Mouse (Mus musculus): ENCODE results near the gene Kif22. TPM values are rescaled to one million over a fixed set of nuclear protein-coding genes. Genes with fewer than 3 reads are reported as not detected.

Gene Kif22
- total RNA-seq, 4 experiments from 2014 or later, result 1.2 to 2.2 (median 1.6) TPM; not detected in 1

- no peak for DNase-seq (ENCODE audit: low spot score)
These were observed 11.0 kb downstream of the Kif22 start for GRCm38 (mm10) chr7:127031244-127031643.

GRCm38 (mm10) chr7:127030172-127030571 is 12.1 kb downstream of the Kif22 start:
- DNase-seq (ENCODE audit: low spot score), result no peak

DNA sequence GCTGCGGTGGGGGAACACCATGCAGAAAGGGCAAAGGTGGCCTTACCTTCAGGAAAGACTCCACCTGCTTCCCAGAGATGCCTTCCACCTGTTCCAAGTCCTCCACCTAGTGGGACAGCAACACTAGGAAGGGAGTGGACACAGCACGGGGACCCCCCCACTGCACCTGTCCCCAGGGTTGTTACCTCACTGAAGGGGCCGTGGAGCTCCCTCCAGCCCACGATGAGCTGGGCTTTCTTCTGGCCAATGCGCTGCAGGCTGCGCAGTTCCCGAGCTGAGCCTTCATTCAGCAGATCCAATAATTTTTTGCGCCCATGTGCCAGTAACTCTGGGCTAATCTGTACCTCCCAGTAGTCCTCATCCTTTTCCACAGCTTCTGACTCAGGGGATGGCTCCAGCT is 14.4 kb downstream of the Kif22 start:
- no peak for DNase-seq (ENCODE audit: low spot score)

DNA sequence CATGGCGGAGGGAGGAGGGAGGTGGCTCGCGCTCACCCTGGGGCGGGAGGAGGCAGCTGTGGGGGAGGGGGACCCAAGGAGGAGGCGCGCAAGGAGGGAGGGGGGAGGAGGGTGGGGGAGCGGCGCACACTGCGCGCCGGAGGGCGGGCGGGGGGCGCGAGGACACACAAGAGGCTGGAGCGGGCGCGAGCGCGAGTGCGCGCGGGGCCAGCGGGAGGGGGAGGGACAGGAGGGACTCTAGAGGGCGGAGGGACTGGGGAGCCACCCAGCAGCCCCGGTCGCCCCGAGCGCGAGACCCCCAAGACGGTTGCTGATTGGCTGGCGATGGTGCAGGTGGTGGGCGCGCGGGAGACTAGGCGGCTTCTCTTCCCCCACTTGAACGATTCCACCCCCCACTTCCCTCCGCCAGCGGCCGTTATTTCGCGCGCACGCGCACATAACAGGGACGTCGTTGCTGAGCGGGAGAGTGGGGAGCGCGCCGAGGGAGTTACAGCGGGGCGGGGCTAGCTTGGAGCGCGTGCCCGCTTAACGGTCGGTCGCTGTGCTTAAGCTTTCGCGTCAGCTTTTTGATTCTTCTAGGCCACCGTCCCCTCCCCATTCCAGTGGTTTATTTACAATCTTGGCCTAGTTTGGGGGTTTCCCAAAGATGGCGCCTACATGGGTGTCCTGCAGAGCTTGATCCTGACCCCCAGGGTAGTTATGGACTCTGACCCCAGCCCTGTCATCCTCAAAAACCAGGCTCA is 15.1 kb downstream of the Kif22 start, which contains the start of gene Maz:
Maz (minus strand) TSS at position 54 of the 743 bp plus-strand sequence.
- peak; percentile 100 for DNase-seq (ENCODE audit: low spot score)

DNA sequence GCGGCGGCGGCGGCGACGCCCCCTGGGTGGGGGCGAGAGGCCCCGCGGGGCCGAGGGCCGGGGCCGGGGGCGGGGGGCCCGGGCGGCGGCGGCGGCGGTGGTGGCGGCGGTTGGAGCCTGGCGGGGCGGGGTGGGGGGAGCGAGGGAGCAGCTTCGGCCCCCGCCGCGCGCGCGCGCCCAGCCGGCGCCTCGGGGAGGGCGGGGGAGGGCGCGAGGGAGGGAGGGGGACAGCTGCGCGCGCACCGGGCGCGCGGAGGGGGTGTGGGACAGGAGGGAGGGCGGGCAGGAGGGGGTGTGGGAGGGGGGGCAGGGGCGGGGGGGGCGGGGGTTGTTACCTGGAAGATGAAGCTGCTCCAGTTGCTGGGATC is 15.7 kb downstream of the Kif22 start:
- DNase-seq (ENCODE audit: low spot score), result no peak

DNA sequence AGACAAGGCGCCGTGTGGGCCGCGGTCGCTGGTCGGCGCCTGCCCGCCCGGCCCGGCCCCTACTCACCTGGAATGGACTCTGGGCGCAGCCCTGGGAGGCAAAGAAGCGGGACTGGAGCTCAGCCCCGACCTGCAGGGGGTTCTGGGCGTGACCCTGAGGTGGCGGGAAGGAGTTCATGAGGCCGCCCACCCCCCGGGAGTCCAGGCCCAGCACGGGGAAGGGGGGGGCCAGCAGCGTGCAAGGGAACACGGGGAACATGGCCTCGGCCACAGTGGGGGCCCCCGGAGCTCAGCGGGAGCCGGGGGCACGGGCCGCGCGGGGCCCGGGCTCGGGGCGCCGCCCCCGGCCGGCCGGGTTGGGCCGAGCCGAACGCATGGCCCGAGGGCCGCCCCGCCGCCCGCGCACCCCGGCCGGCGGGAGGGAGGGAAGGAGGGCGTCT is 16.1 kb downstream of the Kif22 start:
- DNase-seq (ENCODE audit: low spot score), result no peak

GRCm38 (mm10) chr7:127025556-127026160 is 16.6 kb downstream of the Kif22 start:
- no peak for DNase-seq (ENCODE audit: low spot score)

- DNase-seq (ENCODE audit: low spot score), result peak; percentile 73
These were observed 17.3 kb downstream of the Kif22 start for GRCm38 (mm10) chr7:127024755-127025555.

GRCm38 (mm10) chr7:127023896-127024690 is 18.2 kb downstream of the Kif22 start:
- no peak for DNase-seq (ENCODE audit: low spot score)

GRCm38 (mm10) chr7:127023272-127023691 is 19.0 kb downstream of the Kif22 start:
- DNase-seq (ENCODE audit: low spot score), result no peak

DNA sequence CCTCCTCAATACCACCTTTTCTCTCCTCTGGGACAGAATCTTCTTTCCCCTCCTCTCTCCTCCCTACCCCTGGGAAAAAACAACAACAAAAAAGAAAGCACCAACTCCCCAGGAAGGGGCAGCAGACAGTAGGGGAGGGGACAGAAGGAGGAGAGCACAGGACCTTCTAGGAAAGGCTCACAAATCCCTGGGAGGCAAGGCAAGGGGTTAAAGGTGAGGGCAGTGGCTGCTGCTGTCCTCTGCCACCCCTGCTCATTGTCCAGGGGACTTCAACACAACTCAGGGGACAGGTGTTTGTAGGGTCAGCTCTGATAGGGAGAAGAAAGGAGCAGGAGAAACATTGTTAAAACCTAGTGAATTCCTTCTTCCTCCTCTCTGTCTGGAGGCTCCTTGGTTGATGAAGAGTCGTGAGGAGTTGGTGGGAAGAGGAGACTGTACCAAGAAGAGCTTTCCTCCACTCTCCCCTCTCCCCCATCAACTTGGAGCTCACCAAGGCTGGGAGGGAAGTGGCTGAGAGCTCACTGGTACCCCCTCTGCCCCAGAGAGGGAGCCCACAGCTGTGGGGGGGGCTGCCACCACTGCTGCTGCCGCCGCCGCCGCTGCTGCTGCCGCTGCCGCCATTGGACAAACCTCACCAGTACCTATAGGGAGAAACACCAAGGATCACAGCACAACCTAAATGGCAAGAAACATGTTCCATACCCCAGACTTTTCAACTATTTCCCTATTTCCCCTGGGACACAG is 19.6 kb downstream of the Kif22 start:
- no peak for DNase-seq (ENCODE audit: low spot score)

GRCm38 (mm10) chr7:127021563-127022527 is 20.4 kb downstream of the Kif22 start:
- no peak for DNase-seq (ENCODE audit: low spot score)

DNA sequence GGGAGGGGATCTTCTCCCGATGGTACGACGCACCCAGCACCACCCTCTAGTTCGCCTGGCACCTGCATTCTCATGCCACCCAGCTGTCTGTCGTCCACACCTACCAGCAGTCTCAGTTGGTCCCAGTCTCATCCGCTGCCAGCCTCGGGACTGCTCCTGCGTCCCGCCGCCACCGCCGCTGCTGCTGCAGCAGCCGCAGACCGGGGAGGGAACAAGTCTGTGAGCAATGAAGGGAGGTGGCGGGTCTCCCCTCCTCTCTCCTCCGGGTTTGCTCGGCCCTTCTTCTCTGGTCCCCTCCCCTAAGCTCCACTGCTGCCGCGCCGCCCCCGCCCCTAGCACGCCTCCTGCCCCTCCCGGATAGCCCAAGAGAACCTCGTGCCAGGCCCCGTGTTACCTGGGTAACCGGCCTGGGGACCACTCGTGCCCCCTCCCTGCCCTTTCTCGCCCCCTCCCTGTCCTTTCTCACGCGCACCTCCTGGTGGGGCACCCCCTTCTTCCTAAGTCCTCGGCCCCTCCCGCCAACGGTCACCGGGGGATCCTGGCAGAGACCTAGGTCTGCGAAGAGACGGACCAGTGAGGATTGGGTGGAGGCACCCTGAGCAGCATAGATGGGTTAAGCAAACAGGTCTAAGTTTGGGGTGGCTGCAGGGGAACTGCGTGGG is 21.2 kb downstream of the Kif22 start, which contains the start of the genes Gm42742 and Prrt2:
Gm42742 (minus strand) TSS at position 197 of the 662 bp plus-strand sequence.
Prrt2 (minus strand) TSS at position 311 of the 662 bp plus-strand sequence.
- no peak for DNase-seq (ENCODE audit: low spot score)

GRCm38 (mm10) chr7:127020491-127020890 is 21.8 kb downstream of the Kif22 start:
- no peak for DNase-seq (ENCODE audit: low spot score)

GRCm38 (mm10) chr7:127020031-127020430 is 22.2 kb downstream of the Kif22 start:
- no peak for DNase-seq (ENCODE audit: low spot score)

DNA sequence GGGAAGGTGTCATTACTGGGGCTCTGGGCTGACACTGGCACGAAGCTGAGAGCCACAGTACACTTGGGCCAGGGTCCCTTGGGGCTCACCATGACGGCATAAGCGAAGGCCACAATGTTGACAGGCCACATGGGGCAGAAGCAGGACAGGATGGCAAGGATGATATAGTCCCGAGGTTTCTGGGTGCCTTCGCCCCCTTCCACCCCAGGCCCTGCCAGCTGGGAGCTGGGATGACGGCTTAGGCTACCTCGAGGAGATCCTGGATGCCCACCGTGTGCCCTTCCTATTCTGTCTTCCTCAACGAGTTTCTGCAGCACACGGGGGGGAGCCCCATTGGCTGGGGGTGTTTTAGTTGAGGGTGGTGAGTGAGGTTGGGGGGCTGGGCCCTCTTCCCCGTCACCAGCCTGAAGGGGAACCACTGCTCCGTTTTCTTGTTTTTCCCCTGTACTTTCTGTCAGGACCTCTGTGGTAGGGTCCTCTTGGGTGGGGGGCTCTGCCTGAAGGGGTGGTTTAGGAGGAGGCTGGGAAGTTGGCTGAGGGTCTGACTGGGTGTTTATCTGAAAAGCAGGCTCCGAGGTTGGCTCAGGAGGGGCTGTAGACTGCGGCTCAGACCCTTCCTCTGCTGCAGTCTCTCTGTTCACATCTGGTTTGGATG is 22.8 kb downstream of the Kif22 start:
- no peak for DNase-seq (ENCODE audit: low spot score)

DNA sequence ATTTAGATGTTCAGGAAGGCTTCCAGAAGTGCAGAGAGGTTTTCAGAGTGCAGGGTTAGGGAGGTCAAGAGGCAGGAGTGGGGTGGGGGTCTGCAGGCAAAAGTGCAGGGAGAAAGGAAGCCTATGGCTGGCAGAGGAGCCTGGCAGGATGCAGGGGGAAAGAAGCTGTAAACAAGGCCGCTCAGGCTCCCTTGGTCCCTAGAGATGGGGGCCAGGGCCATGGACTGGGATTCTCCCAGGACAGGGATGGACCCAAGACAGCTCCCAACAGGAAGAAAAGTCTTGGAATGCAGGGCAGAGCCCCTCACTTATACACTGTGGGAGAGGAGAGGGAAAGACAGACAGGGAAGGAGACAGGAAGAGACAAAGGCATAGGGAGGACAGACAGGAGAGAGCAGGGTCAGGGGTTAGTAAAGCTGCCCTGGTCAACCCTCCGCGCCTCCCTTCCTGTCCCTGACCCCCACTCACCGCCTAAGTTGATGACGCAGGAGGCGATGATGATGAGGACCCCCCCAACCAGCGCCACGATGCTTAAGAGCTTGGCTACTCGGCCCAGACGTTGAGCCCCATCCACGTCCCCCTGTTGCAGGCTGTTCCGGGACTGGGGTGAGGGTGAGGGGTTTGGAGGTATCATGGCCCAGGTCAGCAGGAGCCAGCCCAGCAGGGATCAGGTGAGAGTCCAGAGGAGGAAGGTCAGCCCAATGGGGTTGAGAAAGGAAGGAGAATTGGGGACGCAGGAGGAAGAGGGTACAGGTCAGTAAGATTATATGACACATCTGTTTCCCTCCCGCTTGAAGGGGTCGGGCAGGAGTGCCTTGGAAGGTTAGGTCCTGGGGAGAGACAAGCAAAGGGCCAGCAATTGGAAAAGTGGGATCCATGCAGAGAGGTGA is 23.6 kb downstream of the Kif22 start:
- DNase-seq (ENCODE audit: low spot score), result no peak
